Mouse (Mus musculus): ENCODE measurements around the gene Nckap5. TPM values are rescaled to one million over a fixed set of nuclear protein-coding genes. Genes with fewer than 3 reads are reported as not detected.
A peak's percentile ranks its signal among the peaks of the same experiment; 100 is the strongest.

The Nckap5 gene
- polyA plus RNA-seq, 1 experiment from 2014 or later = 5.1 TPM

GRCm38 (mm10) chr1:126693585-126693984, 137.0 kb downstream of the Nckap5 start:
- Histone ChIP-seq H3K4me1 (no peaks in the 10 kb centered on the region), H3K27ac (replicated peaks) (no peak overlapping the region), H3K4me3 (no peak overlapping the region), H3K9ac (no peak overlapping the region), H3K27me3 (replicated peaks) (no peaks in the 10 kb centered on the region), H3K9me3 (no peaks in the 10 kb centered on the region), H3K36me3 (no peaks in the 10 kb centered on the region), H3K4me2 (no peak overlapping the region)
- ATAC-seq (ENCODE audit: extremely low read depth, insufficient number of reproducible peaks, low FRiP score, low TSS enrichment) = no peak
- 83% methylated on average over 7 of the region's 7 CpGs for WGBS

GRCm38 (mm10) chr1:126688593-126688992, 142.0 kb downstream of the Nckap5 start:
- 60% methylated on average over 5 of the region's 5 CpGs for WGBS
- no peak for ATAC-seq (ENCODE audit: extremely low read depth, insufficient number of reproducible peaks, low FRiP score, low TSS enrichment)
- no peaks in the 10 kb centered on the region for H3K36me3 ChIP-seq

GRCm38 (mm10) chr1:126686678-126687077, 143.9 kb downstream of the Nckap5 start:
- no peak overlapping the region for H3K4me3 ChIP-seq
- no peak overlapping the region for H3K27ac ChIP-seq (replicated peaks)
- peaks cover 30% of the 10 kb centered on the region for H3K4me1 ChIP-seq
- no peaks in the 10 kb centered on the region for H3K36me3 ChIP-seq
- no peak overlapping the region for H3K4me2 ChIP-seq
- no peaks in the 10 kb centered on the region for H3K9me3 ChIP-seq
- 0 out of 2 replicates have a peak, but pooled peaks cover 2% of the 10 kb centered on the region for H3K27me3 ChIP-seq (replicated peaks)
- no peak overlapping the region for H3K9ac ChIP-seq
- ATAC-seq (ENCODE audit: extremely low read depth, insufficient number of reproducible peaks, low FRiP score, low TSS enrichment) = no peak
- WGBS = 79% methylated on average over 2 of the region's 2 CpGs

More at GRCm38 (mm10) chr1:126688593-126688992, 142.0 kb downstream of the Nckap5 start:
- H3K4me3 ChIP-seq = no peak overlapping the region
- H3K4me2 ChIP-seq = no peak overlapping the region
- H3K27me3 ChIP-seq (replicated peaks) = no peaks in the 10 kb centered on the region
- peaks cover 15% of the 10 kb centered on the region for H3K4me1 ChIP-seq
- H3K27ac ChIP-seq (replicated peaks) = no peak overlapping the region
- no peaks in the 10 kb centered on the region for H3K9me3 ChIP-seq
- no peak overlapping the region for H3K9ac ChIP-seq

DNA sequence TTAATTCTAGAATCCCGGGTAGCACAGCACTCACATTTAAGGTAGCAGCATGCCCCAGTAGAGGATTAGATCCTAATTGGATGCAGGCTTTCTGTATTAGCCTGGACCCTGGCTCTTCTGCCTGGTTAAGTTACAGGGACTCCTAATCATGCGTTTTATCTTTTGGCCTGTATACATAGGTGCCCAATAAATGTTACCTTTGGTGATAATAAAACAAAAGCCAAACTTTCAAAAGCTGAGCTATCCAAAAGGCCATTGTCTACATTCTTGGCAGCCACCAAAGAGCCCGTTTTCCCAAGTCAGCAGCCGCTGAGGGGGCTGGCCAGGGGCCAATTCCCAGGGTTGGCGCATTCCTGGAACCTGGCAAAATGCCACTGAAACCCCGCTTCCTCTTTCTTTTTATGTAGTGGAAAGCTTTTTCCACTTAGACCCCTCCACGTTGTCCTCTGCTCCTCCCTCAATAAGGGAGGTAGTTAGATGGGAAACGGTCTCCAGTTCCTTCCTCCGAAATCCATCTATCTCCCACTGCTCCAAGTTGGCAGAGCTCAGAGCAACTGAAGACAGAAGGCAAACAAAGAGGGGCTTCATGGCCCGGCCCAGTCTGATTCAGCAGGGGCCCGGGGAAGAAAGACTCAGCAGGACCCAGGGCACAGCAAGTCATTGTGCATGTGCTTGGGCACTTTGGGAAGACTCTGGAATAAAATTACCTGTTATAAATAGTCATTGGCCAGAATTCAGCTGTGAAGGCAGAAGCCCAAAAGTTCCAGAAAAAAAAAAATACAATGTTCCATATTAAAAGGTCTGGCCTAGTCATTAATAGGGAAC, 146.8 kb downstream of the Nckap5 start:
- no peak; the same call in none of the 2 replicates for ATAC-seq (ENCODE audit: extremely low read depth, insufficient number of reproducible peaks, low FRiP score, low TSS enrichment)
- Histone ChIP-seq H3K9ac (no peak overlapping the region; the same call in 1 of the 2 replicates), H3K9me3 (no peaks in the 10 kb centered on the region), H3K36me3 (no peaks in the 10 kb centered on the region), H3K4me2 (peak overlapping the region; percentile 55), H3K4me1 (peaks cover 37% of the 10 kb centered on the region), H3K4me3 (peak overlapping the region; percentile 18), H3K27ac (replicated peaks) (peak overlapping the region; percentile 68), H3K27me3 (replicated peaks) (0 out of 2 replicates have a peak, but pooled peaks cover 2% of the 10 kb centered on the region)
- WGBS = 21% methylated on average over 11 of the region's 11 CpGs

- no peaks in the 10 kb centered on the region for H3K9me3 ChIP-seq
- 14% methylated on average over 8 of the region's 8 CpGs for WGBS
- H3K4me1 ChIP-seq = peaks cover 33% of the 10 kb centered on the region
Measured at GRCm38 (mm10) chr1:126681773-126682172, 148.8 kb downstream of the Nckap5 start.

DNA sequence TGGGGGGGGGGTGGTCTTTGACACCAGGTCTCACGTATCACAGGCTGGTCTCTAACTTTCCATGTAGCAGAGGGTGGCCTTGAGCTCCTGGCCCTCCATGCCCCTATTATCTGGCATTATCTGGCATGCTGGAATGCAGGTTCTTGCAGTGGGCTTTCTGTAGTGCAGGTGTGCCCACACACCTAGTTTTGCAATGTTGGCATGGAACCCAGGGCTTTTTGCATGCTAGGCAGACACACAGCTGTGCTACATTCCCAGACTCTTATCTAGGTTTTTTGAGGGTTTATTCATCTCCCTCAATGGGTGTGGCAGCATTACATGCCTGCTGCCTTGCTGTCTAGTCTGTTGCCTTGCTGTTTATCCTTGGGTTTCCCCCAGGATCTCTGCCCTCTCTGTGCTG, 151.3 kb downstream of the Nckap5 start:
- no peak overlapping the region for H3K27ac ChIP-seq (replicated peaks)
- H3K4me1 ChIP-seq = peaks cover 33% of the 10 kb centered on the region
- no peak for ATAC-seq (ENCODE audit: extremely low read depth, insufficient number of reproducible peaks, low FRiP score, low TSS enrichment)
- H3K4me3 ChIP-seq = no peak overlapping the region
- H3K9ac ChIP-seq = no peak overlapping the region
- WGBS = 66% methylated on average over 1 of the region's 1 CpGs
- 0 out of 2 replicates have a peak, but pooled peaks cover 2% of the 10 kb centered on the region for H3K27me3 ChIP-seq (replicated peaks)
- H3K4me2 ChIP-seq = no peak overlapping the region
- H3K36me3 ChIP-seq = no peaks in the 10 kb centered on the region
- no peaks in the 10 kb centered on the region for H3K9me3 ChIP-seq

More at GRCm38 (mm10) chr1:126681773-126682172, 148.8 kb downstream of the Nckap5 start:
- Histone ChIP-seq H3K4me2 (no peak overlapping the region), H3K27me3 (replicated peaks) (0 out of 2 replicates have a peak, but pooled peaks cover 2% of the 10 kb centered on the region), H3K4me3 (no peak overlapping the region), H3K27ac (replicated peaks) (no peak overlapping the region), H3K36me3 (no peaks in the 10 kb centered on the region), H3K9ac (no peak overlapping the region)
- ATAC-seq (ENCODE audit: extremely low read depth, insufficient number of reproducible peaks, low FRiP score, low TSS enrichment) = no peak

GRCm38 (mm10) chr1:126677280-126677679, 153.3 kb downstream of the Nckap5 start:
- Histone ChIP-seq H3K27ac (replicated peaks) (no peak overlapping the region), H3K27me3 (replicated peaks) (0 out of 2 replicates have a peak, but pooled peaks cover 2% of the 10 kb centered on the region), H3K36me3 (no peaks in the 10 kb centered on the region), H3K4me3 (no peak overlapping the region), H3K9me3 (no peaks in the 10 kb centered on the region), H3K9ac (no peak overlapping the region), H3K4me1 (peaks cover 14% of the 10 kb centered on the region), H3K4me2 (no peak overlapping the region)
- ATAC-seq (ENCODE audit: extremely low read depth, insufficient number of reproducible peaks, low FRiP score, low TSS enrichment) = no peak
- 29% methylated on average over 4 of the region's 4 CpGs for WGBS

GRCm38 (mm10) chr1:126676769-126677168, 153.8 kb downstream of the Nckap5 start:
- Histone ChIP-seq H3K27me3 (replicated peaks) (no peaks in the 10 kb centered on the region), H3K4me2 (no peak overlapping the region), H3K4me3 (no peak overlapping the region), H3K4me1 (peaks cover 11% of the 10 kb centered on the region), H3K27ac (replicated peaks) (0 out of 2 replicates have a peak overlapping the region, but pooled peaks have one; percentile 32), H3K36me3 (no peaks in the 10 kb centered on the region), H3K9ac (no peak overlapping the region), H3K9me3 (no peaks in the 10 kb centered on the region)
- no peak for ATAC-seq (ENCODE audit: extremely low read depth, insufficient number of reproducible peaks, low FRiP score, low TSS enrichment)
- WGBS = 11% methylated on average over 1 of the region's 1 CpGs

DNA sequence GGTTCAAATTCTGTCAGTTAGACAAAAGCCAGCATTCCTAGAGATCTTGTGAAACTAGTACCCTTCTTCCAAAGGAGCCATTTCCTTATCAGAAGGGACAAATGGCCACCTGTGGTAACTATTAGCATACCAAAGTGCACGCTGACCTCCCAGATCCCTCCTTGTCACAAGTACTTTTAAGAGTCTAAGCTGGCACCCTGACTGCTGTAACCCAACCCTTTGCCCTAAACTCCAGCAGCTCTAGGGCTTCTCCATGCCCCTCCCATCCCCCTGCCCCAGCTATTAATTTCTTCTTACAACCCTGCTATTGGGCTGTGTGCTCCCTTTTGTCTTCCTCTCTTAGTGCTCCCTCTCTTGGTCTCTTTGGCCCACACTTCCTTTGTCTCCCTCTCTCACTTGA, 155.5 kb downstream of the Nckap5 start:
- WGBS = 50% methylated on average over 1 of the region's 1 CpGs
- no peak overlapping the region for H3K9ac ChIP-seq
- H3K4me3 ChIP-seq = no peak overlapping the region
- no peak overlapping the region for H3K4me2 ChIP-seq
- H3K27me3 ChIP-seq (replicated peaks) = no peaks in the 10 kb centered on the region
- H3K4me1 ChIP-seq = 0 out of 2 replicates have a peak, but pooled peaks cover 4% of the 10 kb centered on the region
- no peak overlapping the region for H3K27ac ChIP-seq (replicated peaks)
- no peaks in the 10 kb centered on the region for H3K36me3 ChIP-seq
- ATAC-seq (ENCODE audit: extremely low read depth, insufficient number of reproducible peaks, low FRiP score, low TSS enrichment) = no peak
- H3K9me3 ChIP-seq = no peaks in the 10 kb centered on the region

DNA sequence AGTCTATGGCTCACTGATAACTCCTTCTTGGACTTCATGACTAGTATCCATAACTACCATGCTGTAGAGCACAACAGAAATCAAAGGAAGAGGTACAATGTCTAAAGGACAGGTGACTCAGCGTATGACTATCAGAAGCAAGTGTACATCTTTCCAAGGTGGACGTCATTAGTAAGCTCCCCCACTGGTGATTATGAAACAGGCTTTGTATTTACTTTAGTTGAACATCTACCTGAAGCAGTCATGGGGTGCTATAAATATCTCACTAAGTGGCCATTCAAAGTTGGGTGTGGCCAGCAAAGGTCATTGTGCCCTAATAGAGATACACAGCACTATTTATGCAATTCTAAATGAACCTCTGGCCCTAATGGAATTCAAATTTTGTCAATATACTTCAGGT, 157.4 kb downstream of the Nckap5 start:
- Histone ChIP-seq H3K4me1 (0 out of 2 replicates have a peak, but pooled peaks cover 4% of the 10 kb centered on the region), H3K4me2 (no peak overlapping the region), H3K9me3 (no peaks in the 10 kb centered on the region), H3K36me3 (no peaks in the 10 kb centered on the region), H3K27me3 (replicated peaks) (no peaks in the 10 kb centered on the region), H3K27ac (replicated peaks) (no peak overlapping the region), H3K9ac (no peak overlapping the region), H3K4me3 (no peak overlapping the region)
- WGBS = 79% methylated on average over 2 of the region's 2 CpGs
- no peak for ATAC-seq (ENCODE audit: extremely low read depth, insufficient number of reproducible peaks, low FRiP score, low TSS enrichment)

DNA sequence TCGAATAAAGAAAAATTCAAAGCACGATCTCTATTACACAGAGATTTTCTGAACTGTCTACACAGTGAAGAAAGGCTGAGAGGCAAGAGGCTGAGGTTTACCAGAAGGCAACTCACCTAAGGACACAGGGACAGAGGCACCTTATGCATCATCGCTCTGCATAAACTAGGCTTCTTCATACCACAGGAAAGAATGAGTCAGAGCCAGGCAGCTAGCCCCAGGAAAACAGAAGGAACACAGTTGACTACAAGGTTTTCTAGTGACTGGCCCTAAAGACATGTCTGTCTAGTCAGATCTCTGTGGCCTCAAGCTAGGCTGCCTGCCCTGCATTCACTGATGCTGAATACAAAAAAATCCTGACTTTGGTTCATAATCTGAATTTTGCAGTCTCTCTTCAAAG, 160.1 kb downstream of the Nckap5 start:
- no peaks in the 10 kb centered on the region for H3K27me3 ChIP-seq (replicated peaks)
- no peaks in the 10 kb centered on the region for H3K36me3 ChIP-seq
- no peak overlapping the region for H3K9ac ChIP-seq
- H3K4me2 ChIP-seq = no peak overlapping the region
- no peaks in the 10 kb centered on the region for H3K9me3 ChIP-seq
- H3K4me1 ChIP-seq = no peaks in the 10 kb centered on the region
- no peak overlapping the region for H3K4me3 ChIP-seq
- H3K27ac ChIP-seq (replicated peaks) = no peak overlapping the region
- 91% methylated on average over 3 of the region's 3 CpGs for WGBS
- no peak for ATAC-seq (ENCODE audit: extremely low read depth, insufficient number of reproducible peaks, low FRiP score, low TSS enrichment)
